Mouse (Mus musculus) liver, embryonic 11.5 days (tissue): ENCODE data around the gene Sap18b. TPM values are rescaled to one million over a fixed set of nuclear protein-coding genes. Genes with fewer than 3 reads are reported as not detected.
"Not testable (repeated sequence)": the region's sequence is repeated elsewhere in the genome, so short reads cannot be mapped to it uniquely, and the experiment has no call there.

Experiments
- ATAC-seq: fragments of 200-750 bp; cut with Nextera tagmentation; replicated peaks from 2 replicates; pipeline ENCODE4 v1.8.0; 2017; ENCODE audit warnings: moderate number of reproducible peaks, mild to moderate bottlenecking, moderate TSS enrichment, moderate library complexity; ENCODE audit not compliant: low FRiP score
- DNase-seq: peaks from one replicate; pipeline ENCODE4 v3.0.0-alpha.2; 2017; ENCODE audit warnings: low spot score
- H3K27ac ChIP-seq: fragments of 300-500 bp; sonication (generic); 2 replicates; pipeline ENCODE4 v1.5.1; 2014; ENCODE audit warnings: mild to moderate bottlenecking, low read depth, low read length, control low read depth
- H3K27me3 ChIP-seq: fragments of 300-500 bp; sonication (generic); replicated peaks from 2 replicates; pipeline ENCODE4 v1.6.1; 2014; ENCODE audit warnings: low read length, mixed read lengths; ENCODE audit not compliant: control insufficient read depth, insufficient read depth
- H3K36me3 ChIP-seq: fragments of 300-500 bp; sonication (generic); 2 replicates; pipeline ENCODE4 v1.6.1; 2014; ENCODE audit warnings: mild to moderate bottlenecking, low read length, moderate library complexity, mixed read lengths; ENCODE audit not compliant: control insufficient read depth, insufficient read depth
- H3K4me1 ChIP-seq: fragments of 300-500 bp; sonication (generic); replicated peaks from 2 replicates; pipeline ENCODE4 v1.6.1; 2014; ENCODE audit warnings: low read length, mixed read lengths; ENCODE audit not compliant: control insufficient read depth, insufficient read depth
- H3K4me2 ChIP-seq: fragments of 300-500 bp; sonication (generic); 2 replicates; pipeline ENCODE4 v1.6.1; 2014; ENCODE audit warnings: mild to moderate bottlenecking, control low read depth, moderate library complexity
- H3K4me3 ChIP-seq: fragments of 300-500 bp; sonication (generic); 2 replicates; pipeline ENCODE4 v1.5.1; 2014; ENCODE audit warnings: low read depth, low read length, control low read depth
- H3K9ac ChIP-seq: fragments of 300-500 bp; sonication (generic); 2 replicates; pipeline ENCODE4 v1.6.1; 2014; ENCODE audit warnings: low read depth, low read length, control low read depth
- H3K9me3 ChIP-seq: fragments of 300-500 bp; sonication (generic); 2 replicates; pipeline ENCODE4 v1.6.1; 2016; ENCODE audit warnings: low read length, inconsistent platforms, mixed read lengths; ENCODE audit not compliant: control insufficient read depth
- WGBS: fragments of 180-500 bp; shearing (Covaris S2); extraction: QIAGEN DNeasy Blood & Tissue Kit; methylation state at CpG from one replicate; pipeline ENCODE4 v1.1.7; 2014; 5-methylcytosine and 5-hydroxymethylcytosine counted together
- polyA plus RNA-seq: library from polyadenylated mRNA; unstranded; fragments of >200 nt; fragmentation: Nextera tagmentation; extraction: Ambion mirVana; gene quantifications from 2 replicates; pipeline ENCODE4 v1.2.1, GENCODE M21; 2014

Gene Sap18b
- polyA plus RNA-seq, 1 experiment from 2014 or later, result 484 TPM

GRCm38 (mm10) chr8:95848061-95848551 lies 23.0 kb downstream of the Sap18b start:
- DNase-seq (no peak), ATAC-seq (peak; percentile 44)
- Histone ChIP-seq H3K27ac (no peak overlapping the region), H3K9me3 (no peaks in the 10 kb centered on the region), H3K36me3 (peaks cover 7% of the 10 kb centered on the region), H3K4me2 (no peak overlapping the region), H3K4me1 (peaks cover 11% of the 10 kb centered on the region), H3K9ac (no peak overlapping the region), H3K4me3 (no peak overlapping the region; the same call in 1 of the 2 replicates), H3K27me3 (no peaks in the 10 kb centered on the region)
- WGBS, result 69% methylated on average over 24 of the region's 24 CpGs

- Histone ChIP-seq H3K4me1 (peaks cover 11% of the 10 kb centered on the region), H3K9me3 (no peaks in the 10 kb centered on the region), H3K36me3 (peaks cover 7% of the 10 kb centered on the region), H3K4me3 (no peak overlapping the region), H3K27me3 (no peaks in the 10 kb centered on the region), H3K4me2 (no peak overlapping the region), H3K9ac (no peak overlapping the region), H3K27ac (no peak overlapping the region)
- DNase-seq (no peak), ATAC-seq (no peak)
- WGBS, result 87% methylated on average over 19 of the region's 19 CpGs
Observed at GRCm38 (mm10) chr8:95848734-95849464, 23.8 kb downstream of the Sap18b start.

- peaks cover 7% of the 10 kb centered on the region; the same call in 1 of the 2 replicates for H3K36me3 ChIP-seq
- H3K4me2 ChIP-seq, result no peak overlapping the region
- no peak overlapping the region for H3K27ac ChIP-seq
- H3K4me1 ChIP-seq, result peaks cover 11% of the 10 kb centered on the region
- ATAC-seq (no peak), DNase-seq (no peak)
- no peak overlapping the region for H3K4me3 ChIP-seq
- no peak overlapping the region for H3K9ac ChIP-seq
- H3K9me3 ChIP-seq, result no peaks in the 10 kb centered on the region
- no peaks in the 10 kb centered on the region for H3K27me3 ChIP-seq
- whole genome bisulfite sequencing, result 89% methylated on average over 2 of the region's 2 CpGs
Observed at GRCm38 (mm10) chr8:95850326-95850725, 25.2 kb downstream of the Sap18b start.

GRCm38 (mm10) chr8:95852290-95852689 lies 27.1 kb downstream of the Sap18b start:
- H3K9ac ChIP-seq, result no peak overlapping the region
- WGBS, result 45% methylated on average over 4 of the region's 4 CpGs
- ATAC-seq, result 0 out of 2 replicates have a peak, but pooled peaks have one; percentile 6
- peaks cover 11% of the 10 kb centered on the region for H3K4me1 ChIP-seq
- peaks cover 3% of the 10 kb centered on the region; the same call in 1 of the 2 replicates for H3K36me3 ChIP-seq
- H3K9me3 ChIP-seq, result no peaks in the 10 kb centered on the region
- 0 out of 2 replicates have a peak overlapping the region, but pooled peaks have one; percentile 19 for H3K27ac ChIP-seq
- H3K4me3 ChIP-seq, result peak overlapping the region; percentile 75
- DNase-seq, result no peak
- no peaks in the 10 kb centered on the region for H3K27me3 ChIP-seq
- H3K4me2 ChIP-seq, result peak overlapping the region; percentile 89

- WGBS, result 15% methylated on average over 22 of the region's 22 CpGs
- H3K4me1 ChIP-seq, result peaks cover 10% of the 10 kb centered on the region
- H3K36me3 ChIP-seq, result peaks cover 2% of the 10 kb centered on the region; the same call in 1 of the 2 replicates
- DNase-seq (peak; percentile 53), ATAC-seq (peak; percentile 93)
- H3K9ac ChIP-seq, result peak within 1 kb of the TSS; percentile 79
- no peaks in the 10 kb centered on the region for H3K27me3 ChIP-seq
- H3K27ac ChIP-seq, result 0 out of 2 replicates have a peak within 1 kb of the TSS, but pooled peaks have one; percentile 19
- H3K4me2 ChIP-seq, result peak within 1 kb of the TSS; percentile 89
- H3K4me3 ChIP-seq, result peak within 1 kb of the TSS; percentile 75
- no peaks in the 10 kb centered on the region for H3K9me3 ChIP-seq
Observed at GRCm38 (mm10) chr8:95853102-95853843, 28.1 kb downstream of the Sap18b start, which contains the start of gene Slc38a7. Gene Slc38a7, minus strand, starts transcription at chr8:95853539.

- H3K36me3 ChIP-seq, result no peaks in the 10 kb centered on the region
- ATAC-seq, result no peak
Observed at GRCm38 (mm10) chr8:95854174-95854573, 29.0 kb downstream of the Sap18b start.

GRCm38 (mm10) chr8:95863761-95864440 lies 38.8 kb downstream of the Sap18b start:
- H3K36me3 ChIP-seq, result peaks cover 21% of the 10 kb centered on the region
- 57% methylated on average over 10 of the region's 11 CpGs for WGBS
- H3K9me3 ChIP-seq, H3K27me3 ChIP-seq, H3K4me1 ChIP-seq, H3K9ac ChIP-seq, H3K4me3 ChIP-seq, H3K27ac ChIP-seq, H3K4me2 ChIP-seq, DNase-seq: not testable (repeated sequence)
- ATAC-seq, result peak; percentile 56

More at GRCm38 (mm10) chr8:95854174-95854573, 29.0 kb downstream of the Sap18b start:
- H3K27ac ChIP-seq, result no peak overlapping the region
- H3K27me3 ChIP-seq, result no peaks in the 10 kb centered on the region
- DNase-seq, result no peak
- 79% methylated on average over 6 of the region's 6 CpGs for WGBS
- H3K4me1 ChIP-seq, result peaks cover 8% of the 10 kb centered on the region
- no peak overlapping the region for H3K4me3 ChIP-seq
- no peak overlapping the region for H3K9ac ChIP-seq
- H3K9me3 ChIP-seq, result no peaks in the 10 kb centered on the region
- H3K4me2 ChIP-seq, result no peak overlapping the region

- H3K4me2 ChIP-seq, ATAC-seq, H3K27me3 ChIP-seq, DNase-seq, H3K9ac ChIP-seq, H3K4me1 ChIP-seq, H3K9me3 ChIP-seq, H3K27ac ChIP-seq, H3K4me3 ChIP-seq: not testable (repeated sequence)
- H3K36me3 ChIP-seq, result peaks cover 26% of the 10 kb centered on the region
- 90% methylated on average over 17 of the region's 18 CpGs for WGBS
Observed at GRCm38 (mm10) chr8:95864851-95865250, 39.7 kb downstream of the Sap18b start.
